Mouse (Mus musculus): ENCODE measurements around the gene Tada2b. TPM values are rescaled to one million over a fixed set of nuclear protein-coding genes. Genes with fewer than 3 reads are reported as not detected.

Gene Tada2b
- polyA plus RNA-seq (2017; shearing (Covaris generic)), result 1.6 TPM

DNA sequence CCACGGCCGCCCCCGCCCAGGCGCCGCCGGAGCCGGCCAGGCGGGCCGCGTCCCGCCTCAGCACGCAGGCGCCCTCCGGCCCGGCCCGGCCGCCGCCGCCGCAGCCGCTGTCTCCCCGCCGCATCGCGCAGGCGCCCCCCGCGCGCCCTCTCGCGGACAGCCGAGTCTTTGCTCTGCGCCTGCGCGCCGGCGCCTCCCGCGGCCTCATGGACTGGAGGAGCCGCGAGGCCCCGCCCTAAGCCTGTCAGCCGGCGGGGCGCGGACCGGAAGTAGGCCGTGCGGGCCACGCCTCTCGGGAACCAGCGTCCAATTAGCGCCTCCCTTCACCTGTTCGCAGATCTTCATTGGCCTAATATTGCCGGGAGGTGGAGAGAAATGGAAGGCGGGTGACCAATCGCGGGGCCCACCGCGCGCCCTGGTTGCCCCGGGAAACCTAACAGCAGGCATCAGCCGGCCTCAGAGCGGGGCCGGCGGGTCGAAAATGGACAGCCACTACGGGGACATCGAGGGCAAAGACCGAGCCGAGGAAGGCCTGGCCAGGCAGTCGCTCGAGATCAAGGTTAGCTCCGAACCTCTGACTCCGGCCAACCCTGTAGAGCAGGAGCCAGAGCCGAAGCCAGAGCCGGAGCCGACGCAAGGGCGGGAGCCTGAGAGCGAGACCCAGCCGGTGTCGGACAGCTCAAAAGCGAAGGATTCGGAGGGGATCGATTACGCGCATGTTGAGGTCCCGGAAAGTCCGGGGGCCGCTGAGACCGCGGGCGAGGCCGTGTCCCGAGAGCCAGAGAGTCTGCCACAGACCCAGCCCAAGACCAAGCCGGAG is at the start of gene Tada2b, which contains the start of gene Ccdc96:
Tada2b (minus strand) TSS at position 115 of the 820 bp plus-strand sequence.
Ccdc96 (plus strand) TSS at position 418 of the 820 bp plus-strand sequence.

GRCm38 (mm10) chr5:36464709-36465661 is 19.1 kb downstream of the Tada2b start, which contains the start of gene Grpel1:
TSS of gene Grpel1 (plus strand) at chr5:36464998.

Other genes starting within 250 kb of the Tada2b start
- gene Sorcs2, start 86.1 kb downstream of the Tada2b start, polyA plus RNA-seq (2017; shearing (Covaris generic)), result 5.7 TPM
- gene Grpel1, start 19.3 kb downstream of the Tada2b start, polyA plus RNA-seq (2017; shearing (Covaris generic)), result 41.7 TPM
- gene Ccdc96, start 303 bp upstream of the Tada2b start, polyA plus RNA-seq (2017; shearing (Covaris generic)), result not detected
- gene Tbc1d14, start 109.0 kb upstream of the Tada2b start, polyA plus RNA-seq (2017; shearing (Covaris generic)), result 110 TPM
- 36.7 TPM for gene D5Ertd579e, start 211.7 kb upstream of the Tada2b start, polyA plus RNA-seq (2017; shearing (Covaris generic))

All from CD4-positive, CD25-positive, alpha-beta regulatory T cell, adult 9 weeks (primary cell).